Mouse (Mus musculus): ENCODE data around the gene Fkrp. TPM values are rescaled to one million over a fixed set of nuclear protein-coding genes. Genes with fewer than 3 reads are reported as not detected.

Gene Fkrp
- total RNA-seq, 4 experiments from 2014 or later, result 49.6 to 68.2 (median 56.9) TPM

Other genes with a start within 250 kb of the Fkrp start
- gene Arhgap35, start 201.7 kb downstream of the Fkrp start, total RNA-seq (2022), result 100 to 1,000 TPM; 121 to 138 (median 127) TPM
- not detected for gene Ceacam15, start 141.0 kb downstream of the Fkrp start, total RNA-seq (2022)
- gene Ceacam9, start 94.8 kb downstream of the Fkrp start, total RNA-seq (2022), result under 1 TPM in 2 of 4 experiments, not detected in 2; 0.23 to 0.28 TPM
- 100 to 1,000 TPM; 244 to 255 (median 248) TPM for gene Ap2s1, start 78.3 kb downstream of the Fkrp start, total RNA-seq (2022)
- gene Slc1a5, start 35.4 kb downstream of the Fkrp start, total RNA-seq (2022), result 1 to 10 TPM; 4.3 to 7.4 (median 7.0) TPM
- gene Strn4, start 843 bp downstream of the Fkrp start, total RNA-seq (2022), result 100 to 1,000 TPM; 205 to 269 (median 250) TPM
- 1 to 10 TPM; 4.2 to 6.8 (median 5.5) TPM for gene Prkd2, start 26.2 kb upstream of the Fkrp start, total RNA-seq (2022)
- gene Dact3, start 58.6 kb upstream of the Fkrp start, total RNA-seq (2022), result 100 to 1,000 TPM; 163 to 169 (median 166) TPM
- 1 to 10 TPM; 2.1 to 3.5 (median 3.5) TPM for gene Gng8, start 75.1 kb upstream of the Fkrp start, total RNA-seq (2022)
- under 1 TPM in 3 of 4 experiments, not detected in 1; 0.11 to 0.16 (median 0.13) TPM for gene Ptgir, start 89.8 kb upstream of the Fkrp start, total RNA-seq (2022)
- 1,000 to 10,000 TPM; 1,595 to 1,874 (median 1,737) TPM for gene Calm3, start 107.4 kb upstream of the Fkrp start, total RNA-seq (2022)
- 100 to 1,000 TPM; 270 to 304 (median 294) TPM for gene Pnmal2, start 128.0 kb upstream of the Fkrp start, total RNA-seq (2022)
- 100 to 1,000 TPM; 101 to 107 (median 104) TPM for gene Pnmal1, start 142.9 kb upstream of the Fkrp start, total RNA-seq (2022)
- gene Gm42372, start 166.4 kb upstream of the Fkrp start, total RNA-seq (2022), result 10 to 100 TPM; 60.8 to 66.8 (median 62.2) TPM
- 1 to 10 TPM; 1.9 to 2.3 (median 2.1) TPM for gene Ccdc8, start 176.0 kb upstream of the Fkrp start, total RNA-seq (2022)
- gene Ppp5c, start 211.2 kb upstream of the Fkrp start, total RNA-seq (2022), result 100 to 1,000 TPM; 149 to 165 (median 157) TPM
- gene Hif3a, start 245.7 kb upstream of the Fkrp start, total RNA-seq (2022), result 10 to 100 TPM in 1 of 4 experiments, 1 to 10 TPM in 3; 5.9 to 11.5 (median 8.9) TPM